Mouse (Mus musculus) megakaryocyte, embryonic 14.5 days (primary cell): ENCODE data around the gene Kcnn4.

Source experiments
- FLI1 ChIP-seq: IDR thresholded peaks from 2 replicates; pipeline ENCODE4 v1.6.1; 2012; ENCODE audit warnings: low read length, inconsistent platforms, mixed read lengths
- GATA1 ChIP-seq: IDR thresholded peaks from 3 replicates; pipeline ENCODE4 v1.6.1; 2012; ENCODE audit warnings: mixed read lengths, low read length, inconsistent platforms, borderline replicate concordance

DNA sequence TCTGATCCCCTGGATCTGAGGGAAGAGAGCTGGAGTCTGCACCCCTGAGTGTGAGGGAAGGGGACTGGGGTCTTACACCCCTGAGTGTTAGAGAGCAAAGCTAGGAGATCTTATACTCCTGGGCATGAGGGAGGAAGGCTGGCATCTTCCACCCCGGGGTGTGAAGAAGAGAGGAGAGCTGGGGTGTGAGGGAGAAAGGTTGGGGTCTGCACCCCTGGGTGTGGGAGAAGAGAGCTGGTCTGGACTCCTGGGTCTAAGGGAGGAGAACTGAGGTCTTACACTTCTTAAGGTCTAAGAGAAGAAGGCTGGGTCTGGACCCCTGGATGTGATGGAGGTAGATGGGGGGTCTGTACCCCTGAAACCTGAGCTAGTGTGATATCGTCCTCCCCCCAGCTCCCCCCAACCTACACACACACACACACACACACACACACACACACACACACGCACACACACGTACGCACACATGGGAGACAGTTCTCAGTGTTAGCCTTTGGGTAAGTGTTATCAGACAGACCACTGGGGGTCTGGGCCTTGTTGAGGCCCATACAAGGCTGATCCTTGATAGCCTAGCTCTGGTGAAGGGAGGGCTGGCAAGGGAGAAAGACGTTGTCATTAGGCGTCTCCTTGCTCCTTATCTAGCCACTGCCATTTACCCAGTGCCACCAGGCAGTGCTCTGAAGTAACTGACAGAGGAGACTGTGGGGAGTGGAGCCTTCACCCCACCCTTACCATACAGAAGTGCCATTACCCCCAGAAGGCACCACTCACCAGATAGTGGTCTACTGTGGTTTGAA lies 1.1 kb downstream of the Kcnn4 start:
- TF ChIP-seq FLI1, result no peak
- no peak for TF ChIP-seq GATA1
